Mouse (Mus musculus) right cerebral cortex, postnatal 25 days (tissue): Measurements from ENCODE around the gene Tm6sf1.

Source experiments
- DNase-seq: peaks from one replicate; pipeline ENCODE4 v3.0.0; 2022

The Tm6sf1 gene

DNA sequence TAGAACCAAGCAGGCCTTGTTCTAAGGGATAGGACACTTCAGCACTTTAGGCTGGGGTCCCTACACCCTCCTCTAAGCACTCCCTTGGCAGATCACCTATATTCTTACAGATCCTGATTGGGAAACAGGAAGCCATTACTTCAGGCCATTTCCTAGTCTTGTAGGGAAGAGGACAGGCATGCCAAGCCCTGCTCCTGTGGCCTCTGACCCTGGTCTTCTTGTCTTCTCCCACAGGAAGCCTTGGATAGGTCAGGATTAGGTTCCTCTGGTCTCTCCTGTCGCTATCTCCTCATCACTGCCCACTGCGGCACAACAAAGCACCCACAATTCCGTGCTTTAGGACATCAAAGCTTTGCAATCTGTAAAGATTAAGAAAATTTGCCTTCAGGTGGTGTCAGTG is 7.1 kb upstream of the Tm6sf1 start:
- no peak for DNase-seq

DNA sequence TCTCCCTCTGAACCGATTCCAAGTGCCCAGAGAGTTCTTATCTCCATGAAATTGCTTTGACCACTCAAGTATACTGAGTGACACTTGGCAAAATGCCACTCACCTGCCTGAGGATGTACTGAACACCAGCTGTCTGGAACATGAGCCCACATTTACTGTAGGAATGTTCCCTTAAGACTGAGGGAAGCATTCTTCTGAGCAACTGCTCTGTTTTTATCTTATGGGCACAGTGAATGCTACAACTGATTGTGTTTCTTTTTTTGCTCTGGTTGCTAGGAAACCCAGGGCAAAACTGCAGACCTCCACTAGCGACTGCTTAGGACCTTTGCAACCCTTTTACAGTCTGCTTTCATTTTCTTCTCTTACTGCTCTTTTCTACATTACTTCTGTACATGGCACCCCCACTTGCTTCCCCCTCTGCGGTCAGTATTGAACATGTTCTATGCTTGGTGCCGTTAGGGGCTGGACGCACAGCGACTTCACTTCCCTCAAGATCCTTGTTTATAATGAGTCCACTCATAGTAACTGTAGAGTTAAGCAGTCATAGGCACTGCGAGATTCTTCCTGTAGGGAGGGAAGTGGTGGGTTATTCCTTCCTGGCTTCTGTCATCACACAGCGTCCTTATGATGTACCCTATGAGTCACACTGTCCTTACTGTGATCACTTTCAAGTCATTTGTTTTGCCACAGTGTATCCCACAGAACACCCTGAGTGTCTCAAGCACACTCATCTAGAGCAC is 4.1 kb upstream of the Tm6sf1 start:
- no peak for DNase-seq

DNA sequence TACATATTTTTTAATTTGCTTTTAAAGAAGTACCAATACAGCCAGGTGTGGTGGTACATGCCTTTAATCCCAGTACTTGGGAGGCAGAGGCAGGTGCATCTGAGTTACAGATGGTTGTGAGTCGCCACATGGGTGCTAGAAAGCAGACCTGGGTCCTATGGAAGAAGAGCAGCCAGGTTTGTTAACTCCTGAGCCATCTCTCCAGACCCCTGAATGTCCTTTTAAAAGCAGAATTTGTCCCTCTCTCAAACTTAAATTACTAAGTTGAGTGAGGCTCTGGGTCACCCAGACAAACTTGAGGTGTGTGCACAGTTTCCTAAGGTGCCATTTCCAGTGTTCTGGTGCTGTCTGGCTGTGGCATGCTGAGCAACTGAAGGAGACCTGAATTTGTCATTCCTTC is 3.1 kb upstream of the Tm6sf1 start, which contains the start of gene Gm10160:
TSS of gene Gm10160 (minus strand) at position 101 of the 400 bp plus-strand sequence.
- no peak for DNase-seq

DNA sequence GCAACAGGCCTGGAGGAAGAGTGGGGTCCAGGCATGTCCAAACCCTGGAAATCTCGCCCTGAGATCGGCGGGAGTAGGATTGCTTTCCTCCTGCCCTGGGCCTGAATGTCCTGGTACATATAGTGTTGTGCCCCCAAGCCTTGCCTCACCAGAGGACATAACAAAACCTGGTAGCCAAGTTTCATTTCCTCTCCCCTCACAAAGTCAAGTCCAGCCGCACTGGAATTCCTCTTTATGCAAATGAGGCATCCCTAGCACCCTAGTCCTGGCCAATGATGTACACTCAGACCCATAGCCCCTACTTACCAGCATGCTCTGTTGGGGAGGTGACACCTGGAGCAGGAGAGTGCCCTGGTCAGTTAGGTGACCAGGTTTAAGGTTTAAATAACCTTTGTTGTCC is 2.6 kb upstream of the Tm6sf1 start:
- DNase-seq: no peak

DNA sequence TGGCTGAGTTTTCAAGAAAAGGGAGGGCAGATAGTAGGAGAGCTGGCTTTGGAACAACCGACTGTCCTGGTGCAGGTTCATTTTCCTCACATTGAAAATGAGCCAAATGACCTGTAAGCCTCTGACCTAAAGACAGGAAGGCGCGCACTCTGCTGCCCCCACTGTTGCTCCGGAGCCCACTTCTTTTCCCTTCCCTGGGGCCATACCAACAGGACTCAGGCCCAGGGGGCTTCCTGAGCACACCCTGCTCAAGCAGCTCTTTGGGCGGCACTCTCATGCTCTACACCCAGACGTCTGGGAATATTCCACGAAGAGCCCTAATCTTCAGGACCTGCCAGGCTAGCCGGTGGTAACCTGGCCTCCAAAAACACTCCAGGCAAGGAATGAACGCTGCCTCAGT is 565 bp upstream of the Tm6sf1 start:
- no peak for DNase-seq

DNA sequence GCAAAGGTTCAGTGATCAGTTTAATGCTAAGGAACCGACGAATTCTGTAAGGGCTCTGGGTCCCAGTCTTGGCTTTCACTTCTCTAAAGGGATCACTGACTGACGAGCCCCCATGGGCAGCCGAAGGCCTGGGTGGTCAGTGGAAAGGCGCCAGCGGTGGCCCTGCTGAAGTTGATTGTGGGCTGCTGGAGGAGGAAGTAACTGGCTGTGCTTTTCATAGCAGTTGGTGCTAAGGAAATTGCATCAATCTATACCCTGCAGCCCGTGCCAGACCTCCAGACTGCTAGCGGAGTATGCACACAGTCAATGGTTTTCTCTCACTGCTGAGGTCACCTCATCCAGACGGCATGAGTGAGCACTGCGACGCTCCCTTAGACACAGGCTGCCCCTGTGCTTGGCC is 1.3 kb downstream of the Tm6sf1 start:
- DNase-seq: peak; percentile 55

DNA sequence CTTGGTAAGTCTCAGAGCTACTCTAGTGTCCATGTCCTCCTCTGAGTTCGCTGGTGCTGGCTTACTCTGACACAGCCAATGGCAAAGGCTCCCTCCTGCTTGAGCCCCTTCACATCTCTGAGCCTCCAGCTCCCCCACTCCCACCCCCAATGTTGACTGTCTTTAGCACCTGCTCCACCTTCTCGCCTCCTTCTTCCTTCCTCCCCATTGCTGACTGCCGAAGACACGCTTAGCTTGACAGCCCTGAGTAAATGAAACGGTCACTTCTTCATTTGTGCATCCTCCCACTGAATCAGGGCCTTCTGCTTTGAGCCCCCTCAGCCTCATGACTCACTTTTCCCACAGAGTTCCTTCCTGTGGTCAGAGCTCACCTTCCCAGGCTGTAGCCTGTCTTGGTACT is 2.2 kb downstream of the Tm6sf1 start:
- DNase-seq: no peak

DNA sequence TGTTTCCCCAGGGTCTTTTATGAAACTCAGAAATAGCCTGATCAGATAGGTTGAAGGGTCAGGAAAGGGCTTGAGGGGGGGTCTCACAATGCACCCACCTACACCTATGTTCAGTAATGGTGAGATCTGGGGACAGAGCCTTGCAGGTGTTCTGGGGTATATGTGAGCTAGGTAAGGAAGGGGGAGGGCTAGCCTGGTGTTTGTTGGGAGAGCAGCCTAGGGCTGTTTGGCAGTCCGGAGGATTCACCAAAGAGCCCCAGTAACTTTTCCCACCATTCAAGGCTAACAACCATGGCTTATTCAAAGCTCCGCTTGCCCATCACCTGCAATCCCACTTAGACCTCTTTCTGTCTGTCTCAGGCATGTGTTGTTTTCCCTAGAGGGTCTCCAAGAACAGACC is 2.7 kb downstream of the Tm6sf1 start:
- DNase-seq: no peak

DNA sequence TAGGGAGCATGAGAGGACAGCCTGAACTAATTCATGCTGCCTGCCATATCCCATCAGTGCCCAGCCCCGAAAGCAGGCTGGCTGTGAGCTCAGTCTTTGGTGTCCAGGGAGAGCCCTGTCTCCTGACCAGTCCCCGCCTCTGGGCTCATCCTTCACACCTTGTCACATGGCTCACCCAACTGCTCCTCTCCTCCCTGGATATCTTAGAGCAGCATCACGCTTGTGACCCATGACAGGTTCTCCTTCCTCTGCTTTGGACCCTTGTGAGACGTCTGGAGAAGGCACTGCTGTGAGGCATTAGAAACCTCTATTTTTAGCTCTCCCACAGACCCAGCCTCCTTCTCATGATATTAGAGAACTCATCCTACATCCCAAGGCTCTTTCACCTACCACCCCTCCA is 3.1 kb downstream of the Tm6sf1 start:
- no peak for DNase-seq

DNA sequence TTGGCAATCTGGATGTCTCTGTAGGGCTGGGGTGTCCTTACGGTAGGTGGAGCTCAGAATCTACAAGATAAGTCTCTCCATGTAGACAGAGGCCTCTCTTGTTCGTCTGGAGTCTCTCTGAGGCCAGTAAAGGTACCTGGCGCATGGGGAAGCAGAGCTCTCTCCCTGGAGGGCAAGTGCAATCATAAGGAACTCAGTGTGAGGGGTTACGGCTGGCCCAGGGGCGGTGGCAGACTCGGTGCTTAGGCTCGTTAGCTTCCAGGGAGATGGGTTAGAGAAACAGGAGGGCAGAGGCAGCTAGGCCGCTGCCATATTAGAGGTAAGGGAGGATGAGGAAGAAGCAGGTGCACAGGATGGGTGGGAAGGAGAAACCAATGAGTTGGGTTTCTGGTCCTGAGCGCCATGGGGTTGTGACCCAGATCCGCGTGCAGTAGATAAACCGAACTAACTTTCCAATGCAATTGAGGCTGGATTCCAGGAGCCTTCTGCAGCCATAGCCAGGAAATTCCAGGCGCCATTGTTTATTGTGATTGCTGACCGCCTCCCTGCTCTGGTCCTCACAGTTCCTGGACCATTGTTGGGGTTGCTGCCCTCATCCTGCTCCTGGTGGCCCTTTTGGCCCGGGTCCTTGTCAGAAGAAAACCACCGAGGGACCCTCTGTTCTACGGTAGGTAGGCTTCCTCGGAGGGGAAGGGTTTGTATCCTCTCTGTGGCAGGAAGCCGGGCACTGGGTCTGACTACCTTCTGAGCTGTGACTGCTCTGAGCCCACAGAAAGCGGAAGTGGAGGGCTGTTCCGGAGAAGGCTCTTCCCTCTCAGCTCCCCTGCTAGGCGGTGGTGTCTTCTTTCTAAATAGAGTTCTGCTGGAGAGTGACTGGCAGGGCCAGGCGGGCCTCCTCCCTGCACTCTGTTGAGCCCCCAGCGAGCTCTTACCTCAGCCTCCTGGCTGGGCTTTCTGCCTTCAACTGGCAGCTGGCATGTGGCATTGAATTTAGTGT is 4.1 kb downstream of the Tm6sf1 start:
- DNase-seq: no peak

DNA sequence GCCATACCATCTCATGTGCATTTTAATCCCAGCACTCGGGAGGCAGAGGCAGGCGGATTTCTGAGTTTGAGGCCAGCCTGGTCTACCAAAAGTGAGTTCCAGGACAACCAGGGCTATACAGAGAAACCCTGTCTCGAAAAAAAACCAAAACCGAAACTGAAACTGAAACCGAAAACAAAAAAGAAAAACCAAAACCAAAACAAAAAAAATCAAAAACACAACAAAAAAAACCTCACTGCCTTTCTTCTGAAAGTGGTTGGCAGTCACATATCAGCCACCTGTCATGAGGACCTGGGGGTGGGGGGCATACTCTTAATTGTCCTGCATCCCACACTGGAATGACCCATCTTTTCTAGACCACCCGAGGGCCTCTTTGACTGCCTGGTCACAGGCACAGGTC is 5.8 kb downstream of the Tm6sf1 start:
- no peak for DNase-seq

DNA sequence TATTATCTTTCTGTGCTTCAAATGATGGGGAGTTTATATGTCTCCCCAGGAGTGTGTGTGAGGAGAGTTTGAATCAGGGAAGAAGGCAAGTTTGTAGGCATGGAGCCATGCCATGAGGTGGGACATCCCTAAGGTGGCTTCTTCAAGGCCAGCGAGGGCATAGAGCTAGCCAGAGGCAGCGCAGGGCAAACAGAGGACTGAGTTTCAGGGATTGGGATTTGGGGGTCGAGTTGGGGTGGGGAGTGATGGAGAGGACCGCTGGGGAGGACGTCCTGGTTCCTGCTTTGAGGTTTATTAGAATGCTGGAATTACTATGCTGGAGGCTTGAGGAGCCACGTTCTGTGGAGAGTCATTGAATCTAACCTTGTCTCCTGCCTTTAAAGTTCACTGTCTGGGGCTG is 7.1 kb downstream of the Tm6sf1 start:
- DNase-seq: no peak

DNA sequence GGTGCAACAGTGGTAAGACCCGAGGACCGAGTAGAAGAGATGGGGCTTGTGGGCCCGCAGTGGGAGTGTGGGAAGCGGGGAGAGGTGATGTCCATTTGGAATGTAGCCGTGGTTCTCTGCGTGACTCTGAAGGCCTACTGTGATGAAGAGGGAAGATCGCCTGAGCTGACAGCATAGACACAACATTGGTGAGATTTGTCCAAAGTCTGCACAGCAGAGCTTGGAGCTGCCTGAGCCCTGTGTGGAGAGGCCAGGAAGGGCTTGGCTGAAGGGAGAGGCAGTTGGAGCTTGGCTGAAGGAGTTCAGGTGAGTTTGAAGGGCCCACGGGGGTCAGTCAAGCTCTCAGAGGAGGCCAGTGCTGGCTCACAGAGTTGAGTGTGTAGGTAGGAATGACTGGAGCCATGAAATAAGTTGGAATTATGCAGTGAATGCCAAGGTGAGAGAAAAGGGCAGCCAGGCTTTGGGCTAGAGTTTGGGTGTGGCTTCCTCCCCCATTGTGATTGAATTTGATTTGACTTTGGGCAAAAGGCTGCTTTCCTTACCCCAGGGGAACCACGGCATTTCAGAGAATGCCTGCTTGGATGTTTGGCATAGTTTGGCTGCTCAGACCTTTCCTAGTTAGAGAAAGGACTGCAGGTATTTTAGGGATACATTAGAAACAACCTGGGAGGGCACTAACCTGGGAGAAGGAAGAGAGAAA is 8.6 kb downstream of the Tm6sf1 start:
- no peak for DNase-seq

DNA sequence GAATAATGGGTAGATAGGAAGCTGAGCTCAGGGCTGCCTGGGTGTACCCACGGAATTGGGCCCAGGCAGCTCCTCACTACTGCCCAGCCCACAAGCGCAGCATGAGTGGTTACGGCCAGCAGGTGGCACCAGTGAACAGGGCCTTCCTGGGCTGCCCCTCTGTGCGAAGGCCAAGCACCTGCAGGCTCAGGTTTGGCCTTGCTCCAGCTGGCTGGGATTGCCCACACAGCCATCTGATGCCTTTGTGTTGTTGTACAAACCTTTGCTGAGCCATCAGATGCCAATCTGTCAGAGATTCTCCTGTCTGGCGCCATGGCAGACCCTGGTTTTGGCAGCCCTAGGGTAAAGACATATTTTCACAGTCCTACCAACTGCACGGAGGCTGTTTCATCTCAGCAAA is 9.4 kb downstream of the Tm6sf1 start:
- DNase-seq: peak; percentile 48

DNA sequence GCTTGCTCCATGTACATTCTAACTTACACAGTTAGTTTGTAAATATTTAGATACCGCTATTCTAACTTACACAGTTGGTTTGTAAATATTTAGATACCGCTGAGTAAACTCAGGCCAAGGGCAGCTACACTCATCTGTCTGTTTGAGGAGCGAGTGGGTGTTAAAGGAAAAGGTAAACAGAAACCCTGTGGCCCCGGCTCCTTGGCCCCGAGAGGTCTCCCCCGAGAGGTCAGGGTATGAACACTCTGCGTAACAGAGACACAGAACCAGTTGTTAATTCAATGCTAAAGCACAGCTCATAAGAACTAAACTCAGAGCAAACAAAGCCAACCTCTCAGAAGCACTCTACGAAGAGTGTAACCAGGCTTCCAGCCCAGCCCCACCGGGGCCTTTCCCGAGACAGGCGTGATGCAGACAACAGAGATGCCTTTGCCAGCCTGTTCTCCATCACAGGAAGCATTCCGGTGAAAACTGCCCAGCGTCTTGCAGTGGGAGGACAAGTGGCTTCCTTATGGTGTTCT is 13.8 kb downstream of the Tm6sf1 start:
- DNase-seq: no peak

DNA sequence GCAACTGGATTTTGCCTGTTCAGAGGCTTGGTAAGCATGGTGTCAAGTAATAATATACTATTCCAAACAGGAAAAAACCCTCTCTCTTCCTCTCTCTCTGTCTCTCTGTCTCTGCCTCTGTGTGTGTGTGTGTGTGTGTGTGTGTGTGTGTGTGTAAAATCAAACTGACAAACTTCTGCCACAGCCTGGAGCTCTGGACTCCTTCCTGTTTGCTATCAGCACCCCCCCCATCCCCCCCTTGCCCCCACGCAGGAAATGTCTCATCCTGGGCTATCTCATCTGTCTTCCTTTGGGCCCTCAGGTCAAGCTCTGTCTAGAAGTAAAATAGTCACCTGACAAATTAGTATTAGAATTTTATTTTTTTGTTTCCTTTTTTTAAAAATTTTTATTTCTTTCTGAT is 15.0 kb downstream of the Tm6sf1 start:
- no peak for DNase-seq

DNA sequence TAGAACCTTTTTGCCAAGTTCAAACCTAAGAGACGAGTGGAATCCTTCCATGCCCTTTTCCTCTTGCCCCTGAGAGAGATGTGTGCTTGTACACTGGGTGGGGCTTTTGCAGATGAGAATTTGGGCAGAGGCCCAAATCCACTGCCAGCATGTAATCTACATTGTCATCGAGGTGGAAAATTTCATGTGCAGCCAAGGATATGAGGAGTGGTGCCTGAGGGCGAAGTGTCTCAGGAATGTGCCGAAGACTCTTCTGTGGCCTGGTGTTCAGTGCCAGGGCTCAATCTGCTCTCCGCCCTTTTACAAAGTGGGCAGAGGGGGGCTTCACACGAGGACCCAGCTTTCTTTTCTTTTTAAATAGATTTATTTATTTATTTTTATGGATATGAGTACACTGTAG is 15.8 kb downstream of the Tm6sf1 start:
- DNase-seq: no peak

DNA sequence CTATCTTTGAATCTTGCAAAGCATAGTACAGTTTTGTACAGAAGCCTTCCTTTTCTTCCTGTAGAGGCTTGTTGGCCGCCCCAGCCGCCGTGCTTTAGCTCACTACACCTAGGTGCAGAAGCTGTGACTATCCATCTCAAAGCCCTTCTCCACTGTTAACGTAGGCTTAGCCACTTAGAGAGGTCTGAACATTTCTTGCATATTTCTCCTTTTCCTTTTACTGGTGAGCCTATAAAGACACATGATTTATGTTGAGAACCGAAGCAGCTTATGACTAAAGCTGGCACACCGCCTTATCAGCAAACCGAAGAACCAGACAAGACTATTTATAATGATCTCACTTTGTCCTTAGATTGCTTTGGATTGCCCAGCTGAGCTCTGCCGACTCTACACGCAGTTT is 16.6 kb downstream of the Tm6sf1 start:
- DNase-seq: peak; percentile 38

DNA sequence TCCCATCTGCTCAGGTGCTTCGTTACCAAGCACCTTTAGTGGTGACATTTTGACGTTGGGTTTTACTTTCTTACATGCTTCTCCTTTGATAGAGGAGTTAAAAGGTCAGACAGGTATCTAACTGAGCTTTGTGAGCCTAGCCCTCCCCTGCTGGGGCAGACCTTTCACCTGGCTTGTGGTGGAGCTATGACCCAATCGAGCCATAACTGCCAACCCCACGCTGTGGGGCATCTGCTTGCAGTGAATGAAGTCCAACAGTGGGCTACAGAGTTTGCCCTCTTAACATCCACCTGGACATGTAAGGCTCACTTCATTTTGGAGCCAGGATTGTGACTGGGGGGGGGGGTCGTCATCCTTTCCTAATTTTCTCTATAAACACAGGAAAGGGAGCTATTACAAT is 21.5 kb downstream of the Tm6sf1 start:
- DNase-seq: no peak

DNA sequence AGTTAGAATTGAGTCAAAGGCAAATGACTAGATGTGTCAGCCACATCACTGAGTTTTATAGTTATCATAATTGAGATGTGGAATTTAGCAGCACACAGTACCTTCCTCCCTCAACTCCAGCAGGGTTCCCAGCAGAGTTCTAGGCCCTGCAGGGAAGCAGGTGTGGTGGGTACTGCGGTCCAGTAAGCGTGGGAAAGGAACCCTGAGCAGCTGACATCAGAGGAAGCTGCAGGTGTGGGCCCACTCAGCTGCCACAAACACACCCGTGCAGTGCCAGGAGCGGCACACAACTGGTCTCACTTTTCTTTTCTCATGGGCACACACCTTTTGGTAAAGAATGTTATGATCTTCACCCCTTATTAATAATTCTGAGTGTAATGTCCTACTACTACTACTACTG is 22.0 kb downstream of the Tm6sf1 start:
- no peak for DNase-seq

DNA sequence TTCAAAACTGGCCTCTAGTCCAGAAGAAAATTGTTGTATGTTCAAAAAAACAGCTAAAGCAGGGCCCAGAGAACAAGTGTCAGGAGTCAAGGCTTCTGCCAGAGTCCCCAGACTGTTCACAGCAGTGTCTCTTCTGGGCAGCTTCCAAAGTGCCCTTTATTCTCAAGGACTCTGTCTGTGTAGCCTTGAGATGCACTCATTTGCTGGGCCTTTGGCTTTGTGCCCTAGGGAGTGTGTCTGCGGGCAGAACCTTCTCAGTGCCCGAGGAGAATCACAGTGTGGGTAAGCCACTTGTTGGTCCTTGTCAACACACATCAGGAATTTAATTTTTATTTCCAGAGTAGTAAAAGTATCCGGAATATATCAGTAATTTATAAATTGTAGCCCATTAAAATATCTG is 22.8 kb downstream of the Tm6sf1 start:
- DNase-seq: no peak

DNA sequence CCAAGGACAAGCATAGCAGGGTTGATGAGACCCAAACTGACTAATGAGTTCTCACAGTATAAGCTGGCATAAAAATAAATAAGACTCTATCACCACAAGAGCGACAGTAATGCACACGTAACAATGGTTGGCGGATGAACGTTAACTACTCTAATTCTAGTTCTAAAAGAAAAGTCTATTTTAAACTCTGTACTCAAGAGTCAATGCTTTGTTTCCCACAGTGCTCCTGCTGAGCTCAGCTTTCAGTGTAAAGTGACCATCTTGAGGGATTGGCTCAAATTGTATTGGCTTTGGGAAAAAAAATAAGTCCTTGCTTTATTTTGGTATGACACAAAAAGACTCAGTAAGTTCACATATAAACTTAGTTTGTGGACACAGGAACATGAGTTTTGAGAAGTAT is 26.3 kb downstream of the Tm6sf1 start:
- DNase-seq: no peak

DNA sequence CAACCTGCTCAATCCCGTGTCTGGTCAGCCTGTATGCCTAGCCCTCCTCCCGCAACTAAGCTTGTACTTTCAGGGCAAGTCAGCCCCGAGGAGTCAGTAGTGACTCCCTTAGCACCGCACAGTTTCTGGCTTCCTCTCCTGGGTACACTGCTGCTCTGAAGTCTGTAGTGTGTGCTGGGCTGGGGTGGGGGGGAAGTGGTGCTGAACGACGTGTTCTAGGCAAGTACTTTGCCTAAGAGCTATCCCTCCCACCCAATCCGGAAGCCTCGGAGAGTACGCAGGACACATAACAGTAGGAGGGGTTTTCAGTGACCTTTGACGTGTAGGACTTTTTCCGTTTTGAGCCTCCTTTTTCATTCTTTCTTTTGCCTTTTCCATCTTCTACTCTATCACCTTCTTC is 40.6 kb downstream of the Tm6sf1 start:
- no peak for DNase-seq
